Mouse (Mus musculus): Measurements from ENCODE around the gene Emg1. TPM values are rescaled to one million over a fixed set of nuclear protein-coding genes. Genes with fewer than 3 reads are reported as not detected.

Gene Emg1
- polyA plus RNA-seq, 1 experiment from 2014 or later: 96.6 TPM

- peak within 1 kb of the TSS; percentile 27 for H3K4me3 ChIP-seq (ENCODE audit: low read depth, low read length)
- peak within 1 kb of the TSS; percentile 59 for H3K4me2 ChIP-seq (replicated peaks; ENCODE audit: low read depth)
- 13% methylated on average over 15 of the region's 15 CpGs for WGBS
- no peaks in the 10 kb centered on the region for H3K27me3 ChIP-seq (replicated peaks; ENCODE audit: control insufficient read depth, insufficient read depth, low read length)
- H3K9ac ChIP-seq (ENCODE audit: low read depth, low read length): 0 out of 2 replicates have a peak within 1 kb of the TSS, but pooled peaks have one; percentile 19
- H3K4me1 ChIP-seq (replicated peaks; ENCODE audit: control insufficient read depth, insufficient read depth, low read length): 0 out of 2 replicates have a peak, but pooled peaks cover 5% of the 10 kb centered on the region
- TF ChIP-seq CTCF (IDR thresholded peaks at IDR 0.05; ENCODE audit: low read depth): peak; percentile 25; the same call in 1 of the 2 replicates
- ATAC-seq: peak; percentile 84
- peak within 1 kb of the TSS; percentile 96 for H3K27ac ChIP-seq (ENCODE audit: low read depth, low read length)
- no peaks in the 10 kb centered on the region for H3K9me3 ChIP-seq (ENCODE audit: control insufficient read depth)
- peaks cover 10% of the 10 kb centered on the region for H3K36me3 ChIP-seq (ENCODE audit: control insufficient read depth, insufficient read depth)
Observed at GRCm38 (mm10) chr6:124738511-124739023, 26.6 kb upstream of the Emg1 start, which contains the start of gene Ptpn6. TSS of gene Ptpn6 (minus strand) at chr6:124738714.

DNA sequence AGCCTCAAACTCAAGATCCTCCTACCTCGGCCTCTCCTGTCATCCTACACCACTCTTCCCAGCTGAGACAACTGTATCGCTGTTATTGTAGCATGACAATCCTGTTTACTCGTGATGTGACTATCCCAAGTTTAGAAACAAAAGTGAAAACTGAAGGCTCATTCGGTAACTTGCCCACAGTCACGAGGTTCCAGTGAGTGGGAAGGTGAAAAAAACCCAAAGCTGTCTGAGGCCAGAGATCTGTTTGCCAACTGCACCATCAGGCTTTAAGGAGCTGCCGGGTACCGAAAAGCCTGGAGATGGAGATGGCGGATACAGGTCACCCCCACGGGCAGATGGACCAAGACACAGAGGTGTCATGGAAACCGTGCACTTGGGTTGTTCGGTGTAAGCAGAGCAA is 25.1 kb upstream of the Emg1 start:
- Histone ChIP-seq H3K36me3 (ENCODE audit: control insufficient read depth, insufficient read depth) (no peaks in the 10 kb centered on the region), H3K27ac (ENCODE audit: low read depth, low read length) (no peak overlapping the region), H3K4me3 (ENCODE audit: low read depth, low read length) (no peak overlapping the region), H3K9ac (ENCODE audit: low read depth, low read length) (no peak overlapping the region), H3K4me1 (replicated peaks; ENCODE audit: control insufficient read depth, insufficient read depth, low read length) (0 out of 2 replicates have a peak, but pooled peaks cover 5% of the 10 kb centered on the region), H3K27me3 (replicated peaks; ENCODE audit: control insufficient read depth, insufficient read depth, low read length) (no peaks in the 10 kb centered on the region), H3K9me3 (ENCODE audit: control insufficient read depth) (no peaks in the 10 kb centered on the region), H3K4me2 (replicated peaks; ENCODE audit: low read depth) (no peak overlapping the region)
- ATAC-seq: no peak
- no peak for TF ChIP-seq CTCF (IDR thresholded peaks at IDR 0.05; ENCODE audit: low read depth)
- 90% methylated on average over 11 of the region's 11 CpGs for WGBS

DNA sequence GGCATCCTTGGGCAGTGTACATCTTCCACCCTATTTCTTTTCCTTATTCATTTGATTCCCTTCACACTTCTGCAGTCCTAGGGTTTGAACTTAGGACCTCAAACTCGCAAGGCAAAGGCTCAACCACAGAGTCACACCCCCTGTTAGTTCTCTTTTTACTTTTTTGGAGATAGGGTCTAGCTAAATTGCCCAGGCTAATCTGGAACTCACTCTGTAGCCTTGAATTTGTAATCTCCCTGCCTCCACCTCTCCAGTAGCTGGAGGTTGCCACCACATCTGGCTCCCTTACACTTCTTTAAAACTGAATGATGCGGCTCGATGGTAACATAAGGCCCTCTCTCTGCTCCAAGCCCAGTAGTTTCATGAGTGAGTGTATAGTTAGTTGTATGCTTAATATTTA is 22.4 kb upstream of the Emg1 start:
- no peak for TF ChIP-seq CTCF (IDR thresholded peaks at IDR 0.05; ENCODE audit: low read depth)
- Histone ChIP-seq H3K27ac (ENCODE audit: low read depth, low read length) (no peak overlapping the region), H3K4me2 (replicated peaks; ENCODE audit: low read depth) (no peak overlapping the region), H3K9me3 (ENCODE audit: control insufficient read depth) (no peaks in the 10 kb centered on the region), H3K36me3 (ENCODE audit: control insufficient read depth, insufficient read depth) (no peaks in the 10 kb centered on the region), H3K4me1 (replicated peaks; ENCODE audit: control insufficient read depth, insufficient read depth, low read length) (0 out of 2 replicates have a peak, but pooled peaks cover under 1% of the 10 kb centered on the region), H3K4me3 (ENCODE audit: low read depth, low read length) (no peak overlapping the region), H3K27me3 (replicated peaks; ENCODE audit: control insufficient read depth, insufficient read depth, low read length) (no peaks in the 10 kb centered on the region), H3K9ac (ENCODE audit: low read depth, low read length) (no peak overlapping the region)
- ATAC-seq: no peak
- 86% methylated on average over 3 of the region's 3 CpGs for WGBS

GRCm38 (mm10) chr6:124732476-124733370 is 20.7 kb upstream of the Emg1 start:
- Histone ChIP-seq H3K4me2 (replicated peaks; ENCODE audit: low read depth) (no peak overlapping the region), H3K27me3 (replicated peaks; ENCODE audit: control insufficient read depth, insufficient read depth, low read length) (no peaks in the 10 kb centered on the region), H3K9ac (ENCODE audit: low read depth, low read length) (no peak overlapping the region), H3K36me3 (ENCODE audit: control insufficient read depth, insufficient read depth) (no peaks in the 10 kb centered on the region), H3K9me3 (ENCODE audit: control insufficient read depth) (no peaks in the 10 kb centered on the region), H3K27ac (ENCODE audit: low read depth, low read length) (no peak overlapping the region), H3K4me1 (replicated peaks; ENCODE audit: control insufficient read depth, insufficient read depth, low read length) (no peaks in the 10 kb centered on the region), H3K4me3 (ENCODE audit: low read depth, low read length) (no peak overlapping the region)
- ATAC-seq: no peak
- no peak for TF ChIP-seq CTCF (IDR thresholded peaks at IDR 0.05; ENCODE audit: low read depth)
- 53% methylated on average over 19 of the region's 19 CpGs for WGBS

DNA sequence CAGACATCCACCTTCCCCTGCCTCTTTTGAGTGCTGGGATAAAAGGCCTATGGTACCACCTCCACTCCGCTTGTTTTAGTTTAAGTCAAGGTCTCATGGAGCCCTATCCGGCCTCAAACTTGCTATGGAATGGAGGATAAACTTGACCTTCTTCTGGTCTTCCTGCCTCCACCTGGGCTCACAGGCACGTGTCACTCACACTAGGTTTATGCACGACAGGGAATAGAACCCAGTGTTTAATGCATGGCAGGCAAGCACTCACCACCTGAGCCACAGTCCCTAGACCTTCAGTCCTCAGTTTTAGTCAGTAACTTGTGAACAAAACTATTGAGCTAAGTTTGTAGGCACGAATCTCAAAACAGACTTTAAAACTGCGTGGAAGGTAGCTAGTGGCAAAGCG is 19.1 kb upstream of the Emg1 start:
- TF ChIP-seq CTCF (IDR thresholded peaks at IDR 0.05; ENCODE audit: low read depth): no peak
- H3K9me3 ChIP-seq (ENCODE audit: control insufficient read depth): no peaks in the 10 kb centered on the region
- WGBS: 87% methylated on average over 7 of the region's 7 CpGs
- no peak overlapping the region for H3K27ac ChIP-seq (ENCODE audit: low read depth, low read length)
- H3K27me3 ChIP-seq (replicated peaks; ENCODE audit: control insufficient read depth, insufficient read depth, low read length): no peaks in the 10 kb centered on the region
- ATAC-seq: no peak
- H3K9ac ChIP-seq (ENCODE audit: low read depth, low read length): no peak overlapping the region
- H3K4me2 ChIP-seq (replicated peaks; ENCODE audit: low read depth): no peak overlapping the region
- no peak overlapping the region for H3K4me3 ChIP-seq (ENCODE audit: low read depth, low read length)
- 0 out of 2 replicates have a peak, but pooled peaks cover 3% of the 10 kb centered on the region for H3K36me3 ChIP-seq (ENCODE audit: control insufficient read depth, insufficient read depth)
- no peaks in the 10 kb centered on the region for H3K4me1 ChIP-seq (replicated peaks; ENCODE audit: control insufficient read depth, insufficient read depth, low read length)

All from intestine, postnatal 0 days (tissue).